Mouse (Mus musculus) stomach, embryonic 15.5 days (tissue): ENCODE data around the gene Olfr140. TPM values are rescaled to one million over a fixed set of nuclear protein-coding genes. Genes with fewer than 3 reads are reported as not detected.

ENCODE experiments used
- ATAC-seq: fragments of 200-750 bp; cut with Nextera tagmentation; 2 replicates; pipeline ENCODE4 v1.8.0; 2017; ENCODE audit warnings: low read depth, moderate number of reproducible peaks, moderate TSS enrichment; ENCODE audit not compliant: insufficient read depth, low FRiP score
- H3K27ac ChIP-seq: fragments of 300-500 bp; sonication (generic); 2 replicates; pipeline ENCODE4 v1.5.1; 2015; ENCODE audit warnings: mild to moderate bottlenecking, inconsistent platforms
- H3K27me3 ChIP-seq: fragments of 300-500 bp; sonication (generic); replicated peaks from 2 replicates; pipeline ENCODE4 v1.6.1; 2015; ENCODE audit warnings: inconsistent platforms
- H3K36me3 ChIP-seq: fragments of 300-500 bp; sonication (generic); 2 replicates; pipeline ENCODE4 v1.6.1; 2015; ENCODE audit warnings: inconsistent platforms
- H3K4me1 ChIP-seq: fragments of 300-500 bp; sonication (generic); 2 replicates; pipeline ENCODE4 v1.6.1; 2015; ENCODE audit warnings: inconsistent platforms
- H3K4me2 ChIP-seq: fragments of 300-500 bp; sonication (generic); 2 replicates; pipeline ENCODE4 v1.6.1; 2015; ENCODE audit warnings: mild to moderate bottlenecking, inconsistent platforms
- H3K4me3 ChIP-seq: fragments of 300-500 bp; sonication (generic); replicated peaks from 2 replicates; pipeline ENCODE4 v1.5.1; 2015; ENCODE audit warnings: inconsistent platforms
- H3K9ac ChIP-seq: fragments of 300-500 bp; sonication (generic); 2 replicates; pipeline ENCODE4 v1.6.1; 2015; ENCODE audit warnings: inconsistent platforms
- H3K9me3 ChIP-seq: fragments of 300-500 bp; sonication (generic); 2 replicates; pipeline ENCODE4 v1.6.1; 2016; ENCODE audit warnings: inconsistent platforms
- WGBS: fragments of 180-500 bp; shearing (Covaris S2); methylation state at CpG from one replicate; pipeline ENCODE4 v1.1.7; 2015; 5-methylcytosine and 5-hydroxymethylcytosine counted together
- polyA plus RNA-seq: library from polyadenylated mRNA; unstranded; fragments of >200 nt; fragmentation: Nextera tagmentation; extraction: Ambion mirVana; gene quantifications from 2 replicates; pipeline ENCODE4 v1.2.1, GENCODE M21; 2015

The Olfr140 gene
- polyA plus RNA-seq, result not detected in 2 replicates

- Histone ChIP-seq H3K36me3 (no peaks in the 10 kb centered on the region), H3K4me3 (no peak within 1 kb of the TSS), H3K4me1 (no peaks in the 10 kb centered on the region), H3K4me2 (no peak within 1 kb of the TSS), H3K27me3 (no peaks in the 10 kb centered on the region), H3K9ac (no peak within 1 kb of the TSS), H3K9me3 (no peaks in the 10 kb centered on the region), H3K27ac (no peak within 1 kb of the TSS)
- ATAC-seq, result no peak
These were observed at the start of gene Olfr140 for GRCm38 (mm10) chr2:90063494-90063893. Gene Olfr140, minus strand, starts transcription at chr2:90063594.

GRCm38 (mm10) chr2:90070065-90070464, 6.7 kb upstream of the Olfr140 start:
- Histone ChIP-seq H3K36me3 (no peaks in the 10 kb centered on the region), H3K27ac (no peak overlapping the region), H3K27me3 (no peaks in the 10 kb centered on the region), H3K9ac (no peak overlapping the region), H3K4me3 (no peak overlapping the region), H3K4me2 (no peak overlapping the region), H3K9me3 (no peaks in the 10 kb centered on the region), H3K4me1 (no peaks in the 10 kb centered on the region)
- WGBS, result 65% methylated on average over 2 of the region's 2 CpGs
- ATAC-seq, result no peak

GRCm38 (mm10) chr2:90035037-90035436, 28.4 kb downstream of the Olfr140 start, which contains the start of gene Olfr1265:
Gene Olfr1265, plus strand, starts transcription at chr2:90035337.
- no peak within 1 kb of the TSS for H3K4me3 ChIP-seq
- no peaks in the 10 kb centered on the region for H3K36me3 ChIP-seq
- H3K9me3 ChIP-seq, result no peaks in the 10 kb centered on the region
- no peaks in the 10 kb centered on the region for H3K4me1 ChIP-seq
- no peak within 1 kb of the TSS for H3K27ac ChIP-seq
- H3K27me3 ChIP-seq, result no peaks in the 10 kb centered on the region
- no peak within 1 kb of the TSS for H3K4me2 ChIP-seq
- H3K9ac ChIP-seq, result no peak within 1 kb of the TSS
- ATAC-seq, result no peak

- no peak within 1 kb of the TSS for H3K9ac ChIP-seq
- no peaks in the 10 kb centered on the region for H3K27me3 ChIP-seq
- no peak within 1 kb of the TSS for H3K27ac ChIP-seq
- H3K9me3 ChIP-seq, result no peaks in the 10 kb centered on the region
- H3K4me3 ChIP-seq, result no peak within 1 kb of the TSS
- H3K4me2 ChIP-seq, result no peak within 1 kb of the TSS
- H3K36me3 ChIP-seq, result no peaks in the 10 kb centered on the region
- no peak for ATAC-seq
- H3K4me1 ChIP-seq, result no peaks in the 10 kb centered on the region
- WGBS, result 65% methylated on average over 2 of the region's 2 CpGs
These were observed 37.9 kb downstream of the Olfr140 start, which contains the start of gene Olfr1264 for GRCm38 (mm10) chr2:90025477-90025876. Gene Olfr1264, minus strand, starts transcription at chr2:90025577.

GRCm38 (mm10) chr2:90011831-90012230, 51.6 kb downstream of the Olfr140 start, which contains the start of gene Olfr1263:
Gene Olfr1263, plus strand, starts transcription at chr2:90012131.
- Histone ChIP-seq H3K4me2 (no peak within 1 kb of the TSS), H3K27ac (no peak within 1 kb of the TSS), H3K9ac (no peak within 1 kb of the TSS), H3K36me3 (no peaks in the 10 kb centered on the region), H3K4me1 (no peaks in the 10 kb centered on the region), H3K27me3 (no peaks in the 10 kb centered on the region), H3K9me3 (no peaks in the 10 kb centered on the region), H3K4me3 (no peak within 1 kb of the TSS)
- no peak for ATAC-seq
- WGBS, result 75% methylated on average over 2 of the region's 2 CpGs

GRCm38 (mm10) chr2:89999845-90000244, 63.5 kb downstream of the Olfr140 start, which contains the start of gene Olfr1262:
Gene Olfr1262, plus strand, starts transcription at chr2:90000145.
- no peak within 1 kb of the TSS for H3K27ac ChIP-seq
- H3K4me2 ChIP-seq, result no peak within 1 kb of the TSS
- H3K4me3 ChIP-seq, result no peak within 1 kb of the TSS
- no peaks in the 10 kb centered on the region for H3K27me3 ChIP-seq
- ATAC-seq, result no peak
- no peak within 1 kb of the TSS for H3K9ac ChIP-seq
- no peaks in the 10 kb centered on the region for H3K4me1 ChIP-seq
- H3K9me3 ChIP-seq, result no peaks in the 10 kb centered on the region
- H3K36me3 ChIP-seq, result no peaks in the 10 kb centered on the region

Other genes starting within 250 kb of the Olfr140 start
- not detected in 2 replicates for gene Olfr1256, start 222.0 kb downstream of the Olfr140 start, polyA plus RNA-seq
- gene Olfr48, start 215.4 kb downstream of the Olfr140 start, polyA plus RNA-seq, result not detected in 2 replicates
- gene Olfr1257, start 185.2 kb downstream of the Olfr140 start, polyA plus RNA-seq, result not detected in 2 replicates
- gene Olfr1258, start 136.3 kb downstream of the Olfr140 start, polyA plus RNA-seq, result not detected in 2 replicates
- not detected in 2 replicates for gene Olfr1259, start 114.9 kb downstream of the Olfr140 start, polyA plus RNA-seq
- gene Olfr1260, start 89.3 kb downstream of the Olfr140 start, polyA plus RNA-seq, result not detected in 2 replicates
- not detected in 2 replicates for gene Olfr1261, start 72.4 kb downstream of the Olfr140 start, polyA plus RNA-seq
- not detected in 2 replicates for gene Olfr1262, start 63.4 kb downstream of the Olfr140 start, polyA plus RNA-seq
- gene Olfr1263, start 51.5 kb downstream of the Olfr140 start, polyA plus RNA-seq, result not detected in 2 replicates
- gene Olfr1264, start 38.0 kb downstream of the Olfr140 start, polyA plus RNA-seq, result not detected in 2 replicates
- not detected in 2 replicates for gene Olfr1265, start 28.3 kb downstream of the Olfr140 start, polyA plus RNA-seq
- gene Olfr1269, start 57.8 kb upstream of the Olfr140 start, polyA plus RNA-seq, result not detected in 2 replicates
- not detected in 2 replicates for gene Olfr32, start 78.7 kb upstream of the Olfr140 start, polyA plus RNA-seq
- gene Olfr1270, start 89.5 kb upstream of the Olfr140 start, polyA plus RNA-seq, result not detected in 2 replicates
- not detected in 2 replicates for gene Olfr1506, start 160.9 kb upstream of the Olfr140 start, polyA plus RNA-seq
- not detected in 2 replicates for gene Olfr142, start 194.0 kb upstream of the Olfr140 start, polyA plus RNA-seq
- gene Olfr1271, start 207.4 kb upstream of the Olfr140 start, polyA plus RNA-seq, result not detected in 2 replicates
- gene Olfr1272, start 229.2 kb upstream of the Olfr140 start, polyA plus RNA-seq, result not detected in 2 replicates